Mouse (Mus musculus): ENCODE results near the gene Trpc1. TPM values are rescaled to one million over a fixed set of nuclear protein-coding genes. Genes with fewer than 3 reads are reported as not detected.

Trpc1 gene
- polyA plus RNA-seq, 1 experiment = 0.30 TPM

GRCm38 (mm10) chr9:95761381-95761780 lies 11.2 kb upstream of the Trpc1 start:
- Histone ChIP-seq H3K36me3 (ENCODE audit: control insufficient read depth, insufficient read depth) (no peaks in the 10 kb centered on the region), H3K27me3 (ENCODE audit: control insufficient read depth, insufficient read depth, insufficient read length) (peaks cover 3% of the 10 kb centered on the region), H3K4me3 (ENCODE audit: insufficient read depth, poor library complexity, severe bottlenecking) (no peak overlapping the region), H3ac (ENCODE audit: control insufficient read depth, insufficient read length, low read depth) (no peak overlapping the region), H3K79me2 (ENCODE audit: control insufficient read depth, insufficient read depth) (no peaks in the 10 kb centered on the region), H3K79me3 (ENCODE audit: low read depth) (no peaks in the 10 kb centered on the region)
- TF ChIP-seq USF1 (IDR thresholded peaks at IDR 0.05; ENCODE audit: low read depth) (no peak), MYOG (IDR thresholded peaks at IDR 0.05; ENCODE audit: control insufficient read depth, extremely low read depth, insufficient read length) (no peak), FOSL1 (IDR thresholded peaks at IDR 0.05; ENCODE audit: insufficient read depth, low read length, poor library complexity, severe bottlenecking) (no peak), CTCF (IDR thresholded peaks at IDR 0.05; ENCODE audit: control insufficient read depth, insufficient read depth, insufficient read length) (no peak)

DNA sequence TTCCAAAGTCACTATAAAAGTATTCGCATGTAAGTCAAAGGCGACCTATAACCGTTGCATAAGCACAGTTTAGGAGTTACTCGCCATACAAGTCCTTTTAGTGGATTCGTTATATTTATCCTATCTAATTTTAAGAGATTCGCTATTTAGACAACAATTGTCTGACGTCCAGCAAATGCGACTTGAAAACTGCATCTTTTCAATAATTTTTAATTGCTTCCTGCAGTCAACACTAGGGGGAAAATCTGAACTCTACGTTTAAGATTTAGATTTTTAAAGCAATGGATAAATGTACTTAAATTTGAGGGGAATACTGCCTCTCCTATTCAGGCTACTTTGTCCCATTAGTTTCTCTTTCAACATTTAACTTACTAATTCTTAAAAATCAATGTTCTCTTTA lies 571 bp upstream of the Trpc1 start:
- Histone ChIP-seq H3K36me3 (ENCODE audit: control insufficient read depth, insufficient read depth) (no peaks in the 10 kb centered on the region), H3K4me3 (ENCODE audit: insufficient read depth, poor library complexity, severe bottlenecking) (no peak overlapping the region), H3K79me3 (ENCODE audit: low read depth) (no peaks in the 10 kb centered on the region), H3K27me3 (ENCODE audit: control insufficient read depth, insufficient read depth, insufficient read length) (peaks cover 7% of the 10 kb centered on the region), H3K79me2 (ENCODE audit: control insufficient read depth, insufficient read depth) (no peaks in the 10 kb centered on the region), H3ac (ENCODE audit: control insufficient read depth, insufficient read length, low read depth) (no peak overlapping the region)
- TF ChIP-seq CEBPB (IDR thresholded peaks at IDR 0.05; ENCODE audit: low read depth) (no peak), MYOD1 (IDR thresholded peaks at IDR 0.05; ENCODE audit: control insufficient read depth, insufficient read length, low read depth) (no peak), FOSL1 (IDR thresholded peaks at IDR 0.05; ENCODE audit: insufficient read depth, low read length, poor library complexity, severe bottlenecking) (no peak), USF1 (IDR thresholded peaks at IDR 0.05; ENCODE audit: low read depth) (no peak), MAX (IDR thresholded peaks at IDR 0.05) (no peak), CTCF (IDR thresholded peaks at IDR 0.05; ENCODE audit: control insufficient read depth, insufficient read depth, insufficient read length) (no peak)

DNA sequence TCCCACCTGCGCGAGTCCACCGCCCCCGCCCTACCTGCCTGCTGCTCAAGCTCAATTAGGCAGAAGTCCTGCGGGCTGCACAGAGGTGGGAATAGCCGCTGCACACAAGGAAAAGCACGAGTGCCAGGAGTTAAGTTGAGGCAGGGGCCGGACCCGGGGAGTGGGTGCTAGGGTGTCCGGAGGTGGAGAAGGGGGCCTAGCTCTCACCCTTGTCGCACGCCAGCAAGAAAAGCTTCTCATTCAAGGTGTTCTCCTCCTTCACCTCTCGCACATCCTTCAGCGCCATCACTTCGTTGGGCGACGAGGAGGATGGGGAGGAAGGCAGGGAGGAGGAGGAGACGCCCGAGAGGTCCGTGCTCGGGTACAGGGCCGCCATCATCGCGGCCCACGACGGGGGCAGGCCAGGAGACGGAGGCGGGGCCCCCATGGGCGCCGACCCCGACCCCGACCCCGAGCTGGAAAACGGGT lies 680 bp downstream of the Trpc1 start:
- peak overlapping the region; percentile 73 for H3ac ChIP-seq (ENCODE audit: control insufficient read depth, insufficient read length, low read depth)
- no peaks in the 10 kb centered on the region for H3K79me2 ChIP-seq (ENCODE audit: control insufficient read depth, insufficient read depth)
- H3K4me3 ChIP-seq (ENCODE audit: insufficient read depth, poor library complexity, severe bottlenecking) = peak overlapping the region; percentile 34
- H3K36me3 ChIP-seq (ENCODE audit: control insufficient read depth, insufficient read depth) = no peaks in the 10 kb centered on the region
- no peak for TF ChIP-seq MYOG (IDR thresholded peaks at IDR 0.05; ENCODE audit: control insufficient read depth, extremely low read depth, insufficient read length)
- TF ChIP-seq FOSL1 (IDR thresholded peaks at IDR 0.05; ENCODE audit: insufficient read depth, low read length, poor library complexity, severe bottlenecking) = no peak
- no peak for TF ChIP-seq CEBPB (IDR thresholded peaks at IDR 0.05; ENCODE audit: low read depth)
- no peak for TF ChIP-seq CTCF (IDR thresholded peaks at IDR 0.05; ENCODE audit: control insufficient read depth, insufficient read depth, insufficient read length)
- no peak for TF ChIP-seq USF1 (IDR thresholded peaks at IDR 0.05; ENCODE audit: low read depth)
- no peak for TF ChIP-seq MAX (IDR thresholded peaks at IDR 0.05)
- no peak for TF ChIP-seq MYOD1 (IDR thresholded peaks at IDR 0.05; ENCODE audit: control insufficient read depth, insufficient read length, low read depth)
- no peaks in the 10 kb centered on the region for H3K79me3 ChIP-seq (ENCODE audit: low read depth)
- H3K27me3 ChIP-seq (ENCODE audit: control insufficient read depth, insufficient read depth, insufficient read length) = peaks cover 7% of the 10 kb centered on the region

- H3K79me2 ChIP-seq (ENCODE audit: control insufficient read depth, insufficient read depth) = no peaks in the 10 kb centered on the region
- TF ChIP-seq CEBPB (IDR thresholded peaks at IDR 0.05; ENCODE audit: low read depth) = no peak
- TF ChIP-seq CTCF (IDR thresholded peaks at IDR 0.05; ENCODE audit: control insufficient read depth, insufficient read depth, insufficient read length) = no peak
- no peak for TF ChIP-seq USF1 (IDR thresholded peaks at IDR 0.05; ENCODE audit: low read depth)
- TF ChIP-seq MYOG (IDR thresholded peaks at IDR 0.05; ENCODE audit: control insufficient read depth, extremely low read depth, insufficient read length) = no peak
- TF ChIP-seq MYOD1 (IDR thresholded peaks at IDR 0.05; ENCODE audit: control insufficient read depth, insufficient read length, low read depth) = no peak
- H3K27me3 ChIP-seq (ENCODE audit: control insufficient read depth, insufficient read depth, insufficient read length) = peaks cover 7% of the 10 kb centered on the region
- H3K36me3 ChIP-seq (ENCODE audit: control insufficient read depth, insufficient read depth) = no peaks in the 10 kb centered on the region
- H3ac ChIP-seq (ENCODE audit: control insufficient read depth, insufficient read length, low read depth) = no peak overlapping the region
- H3K79me3 ChIP-seq (ENCODE audit: low read depth) = no peaks in the 10 kb centered on the region
- H3K4me3 ChIP-seq (ENCODE audit: insufficient read depth, poor library complexity, severe bottlenecking) = no peak overlapping the region
Measured at GRCm38 (mm10) chr9:95747298-95747697, 2.9 kb downstream of the Trpc1 start.

DNA sequence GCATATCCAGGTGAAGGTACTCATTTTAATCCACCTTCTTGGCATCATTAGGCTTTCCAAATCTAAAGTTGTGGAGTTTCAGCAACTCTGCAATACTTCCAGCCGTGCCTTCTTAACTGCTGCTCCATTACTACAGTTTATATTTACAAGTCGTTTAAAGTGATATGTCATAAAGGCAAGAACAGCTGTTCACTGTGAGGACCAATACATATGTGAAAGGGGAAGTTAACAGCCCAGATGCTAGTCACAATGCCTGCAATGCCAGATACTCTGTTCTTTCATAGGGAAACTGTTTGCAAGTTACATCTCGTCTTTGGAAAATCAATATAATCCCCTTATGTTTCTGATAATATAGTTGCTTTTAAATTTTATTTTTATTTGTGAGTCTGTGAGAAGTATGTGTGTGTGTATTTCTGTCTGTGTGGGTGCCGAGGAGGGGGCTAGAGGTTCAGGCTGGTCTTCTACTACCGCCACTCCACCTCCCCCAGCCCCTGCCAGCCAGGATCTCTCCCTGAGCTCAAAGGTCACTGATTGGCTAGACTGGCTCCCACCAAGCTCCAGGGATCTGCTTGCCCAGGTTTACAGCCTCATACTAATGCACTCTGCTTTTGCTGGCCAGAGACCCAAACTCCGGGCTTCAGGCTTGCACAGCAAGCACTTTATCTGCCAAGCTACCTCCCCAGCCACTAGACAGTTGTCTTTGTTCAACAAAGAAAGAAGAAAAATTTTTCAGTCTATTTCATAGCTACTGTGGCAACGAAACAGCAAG lies 5.1 kb downstream of the Trpc1 start:
- Histone ChIP-seq H3K4me3 (ENCODE audit: insufficient read depth, poor library complexity, severe bottlenecking) (no peak overlapping the region), H3K79me3 (ENCODE audit: low read depth) (no peaks in the 10 kb centered on the region), H3K36me3 (ENCODE audit: control insufficient read depth, insufficient read depth) (no peaks in the 10 kb centered on the region), H3K79me2 (ENCODE audit: control insufficient read depth, insufficient read depth) (no peaks in the 10 kb centered on the region), H3K27me3 (ENCODE audit: control insufficient read depth, insufficient read depth, insufficient read length) (peaks cover 3% of the 10 kb centered on the region), H3ac (ENCODE audit: control insufficient read depth, insufficient read length, low read depth) (no peak overlapping the region)
- no peak for TF ChIP-seq MYOD1 (IDR thresholded peaks at IDR 0.05; ENCODE audit: control insufficient read depth, insufficient read length, low read depth)
- TF ChIP-seq CTCF (IDR thresholded peaks at IDR 0.05; ENCODE audit: control insufficient read depth, insufficient read depth, insufficient read length) = no peak
- no peak for TF ChIP-seq MYOG (IDR thresholded peaks at IDR 0.05; ENCODE audit: control insufficient read depth, extremely low read depth, insufficient read length)
- TF ChIP-seq FOSL1 (IDR thresholded peaks at IDR 0.05; ENCODE audit: insufficient read depth, low read length, poor library complexity, severe bottlenecking) = no peak
- TF ChIP-seq CEBPB (IDR thresholded peaks at IDR 0.05; ENCODE audit: low read depth) = no peak
- TF ChIP-seq MAX (IDR thresholded peaks at IDR 0.05) = no peak
- no peak for TF ChIP-seq USF1 (IDR thresholded peaks at IDR 0.05; ENCODE audit: low read depth)

GRCm38 (mm10) chr9:95736238-95736637 lies 13.9 kb downstream of the Trpc1 start:
- Histone ChIP-seq H3K36me3 (ENCODE audit: control insufficient read depth, insufficient read depth) (no peaks in the 10 kb centered on the region), H3K4me3 (ENCODE audit: insufficient read depth, poor library complexity, severe bottlenecking) (no peak overlapping the region), H3K79me3 (ENCODE audit: low read depth) (no peaks in the 10 kb centered on the region)

More at GRCm38 (mm10) chr9:95736238-95736637, 13.9 kb downstream of the Trpc1 start:
- no peaks in the 10 kb centered on the region for H3K79me2 ChIP-seq (ENCODE audit: control insufficient read depth, insufficient read depth)
- H3K27me3 ChIP-seq (ENCODE audit: control insufficient read depth, insufficient read depth, insufficient read length) = no peaks in the 10 kb centered on the region
- no peak overlapping the region for H3ac ChIP-seq (ENCODE audit: control insufficient read depth, insufficient read length, low read depth)
- TF ChIP-seq MYOD1 (IDR thresholded peaks at IDR 0.05; ENCODE audit: control insufficient read depth, insufficient read length, low read depth) (no peak), MYOG (IDR thresholded peaks at IDR 0.05; ENCODE audit: control insufficient read depth, extremely low read depth, insufficient read length) (no peak), CTCF (IDR thresholded peaks at IDR 0.05; ENCODE audit: control insufficient read depth, insufficient read depth, insufficient read length) (no peak), USF1 (IDR thresholded peaks at IDR 0.05; ENCODE audit: low read depth) (no peak), MAX (IDR thresholded peaks at IDR 0.05) (no peak), FOSL1 (IDR thresholded peaks at IDR 0.05; ENCODE audit: insufficient read depth, low read length, poor library complexity, severe bottlenecking) (no peak), CEBPB (IDR thresholded peaks at IDR 0.05; ENCODE audit: low read depth) (no peak)
